23 mouse cellular contexts compared by ENCODE assay signal in the genomic region with DNA sequence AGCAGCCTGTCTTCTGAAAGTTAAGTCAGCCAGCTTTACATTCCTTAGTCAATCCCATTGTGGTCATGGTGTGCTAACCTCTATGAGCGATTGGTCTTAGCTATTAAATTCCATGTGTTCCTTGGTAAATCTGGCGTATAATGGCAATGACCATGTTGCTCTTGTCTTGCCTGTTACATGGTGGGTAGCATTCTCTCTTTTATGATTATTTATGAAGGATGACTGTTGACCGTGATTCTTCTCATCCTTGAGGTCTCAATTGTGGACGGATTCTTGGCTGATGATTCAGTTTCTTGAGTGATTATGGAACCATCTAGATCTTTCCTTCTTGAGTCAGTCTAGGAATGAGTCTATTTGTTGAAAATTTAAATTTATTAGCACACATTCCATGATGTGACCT.
A peak's percentile ranks its signal among the peaks of the same experiment; 100 is the strongest.
DNase-seq lines count a peak whose midpoint lies in the region; ATAC-seq and TF ChIP-seq lines count a peak whose summit lies in the region.
"Had no signal": no experiment of that assay in that cellular context is flagged by ENCODE, and none has a peak within 500 bp of the region (broad histone marks: within the 10 kb centered on the region; RNA-seq: fewer than 3 reads in every experiment).

No protein-coding gene starts in this region.

- WGBS in hindbrain, embryonic 14.5 days = 91% methylated on average over 4 of the region's 4 CpGs

- H3K27me3 ChIP-seq in C2C12 (ENCODE audit: control insufficient read depth, insufficient read depth, insufficient read length) = no peaks in the 10 kb centered on the region
- no peaks in the 10 kb centered on the region for H3K27me3 ChIP-seq in hindbrain, embryonic 14.5 days (ENCODE audit: control insufficient read depth, insufficient read depth, low read length)
- H3K27me3 ChIP-seq: embryonic facial prominence, embryonic 13.5 days; forebrain, embryonic 13.5 days; forebrain, embryonic 15.5 days had no signal

- H3K4me1 ChIP-seq in embryonic fibroblast, embryonic 13.5 days (ENCODE audit: control insufficient read depth, insufficient read depth, low read length) = peaks cover 23% of the 10 kb centered on the region
- H3K4me1 ChIP-seq in hindbrain, embryonic 14.5 days (replicated peaks; ENCODE audit: control insufficient read depth, insufficient read depth, low read length) = no peaks in the 10 kb centered on the region

- H3K9ac ChIP-seq in hindbrain, embryonic 14.5 days = no peak overlapping the region
- H3K9ac ChIP-seq: embryonic facial prominence, embryonic 13.5 days; forebrain, embryonic 13.5 days; forebrain, embryonic 15.5 days; forebrain, postnatal 0 days had no signal

- H3ac ChIP-seq in C2C12 (ENCODE audit: control insufficient read depth, insufficient read length, low read depth) = no peak overlapping the region

- H3K36me3 ChIP-seq in C2C12 (ENCODE audit: control insufficient read depth, insufficient read depth) = no peaks in the 10 kb centered on the region
- no peaks in the 10 kb centered on the region for H3K36me3 ChIP-seq in hindbrain, embryonic 14.5 days (replicated peaks; ENCODE audit: control insufficient read depth, insufficient read depth)
- H3K36me3 ChIP-seq: embryonic facial prominence, embryonic 13.5 days; forebrain, embryonic 15.5 days had no signal

- no peak for ATAC-seq in megakaryocyte-erythroid progenitor cell, adult 5-6 weeks (replicated peaks; ENCODE audit: low FRiP score, low TSS enrichment, poor library complexity, severe bottlenecking)
- no peak for ATAC-seq in hindbrain, embryonic 14.5 days (ENCODE audit: low FRiP score)
- no peak for ATAC-seq in erythroid progenitor cell, adult 5-6 weeks (replicated peaks; ENCODE audit: low FRiP score, poor library complexity, severe bottlenecking)
- ATAC-seq: activated CD4-positive, CD25-positive, alpha-beta regulatory T cell, adult 4 months; forebrain, embryonic 13.5 days; forebrain, embryonic 15.5 days; forebrain, postnatal 0 days had no signal

- TF ChIP-seq POLR2A in embryonic fibroblast, embryonic 13.5 days (IDR thresholded peaks at IDR 0.05; ENCODE audit: low read depth, low read length) = no peak

- peak; percentile 72 for DNase-seq in 3T3-L1 (ENCODE audit: low read depth, low spot score)
- peak; percentile 66 for DNase-seq in NIH3T3 (ENCODE audit: low read depth)
- no peak for DNase-seq in hindbrain, embryonic 14.5 days (ENCODE audit: low spot score)
- no peak for DNase-seq in layer of hippocampus, adult 9-10 months (ENCODE audit: low spot score)
- DNase-seq: adrenal gland, adult 8-10 months; adrenal gland, postnatal 14 days; adrenal gland, postnatal 36 days; B cell, adult 2 months; cerebellum, adult 11-12 months; cerebellum, adult 2 months; cerebellum, adult 9-10 months; cerebellum, postnatal 10 days; cerebellum, postnatal 25 days; forebrain, postnatal 0 days had no signal

- H3K27ac ChIP-seq in embryonic fibroblast, embryonic 13.5 days (ENCODE audit: insufficient read depth, low read length) = peak overlapping the region; percentile 95
- H3K27ac ChIP-seq in hindbrain, embryonic 14.5 days = no peak overlapping the region
- H3K27ac ChIP-seq: embryonic facial prominence, embryonic 13.5 days; forebrain, embryonic 13.5 days; forebrain, embryonic 15.5 days had no signal

- no peak for TF ChIP-seq CTCF in C2C12 (IDR thresholded peaks at IDR 0.05; ENCODE audit: control insufficient read depth, insufficient read depth, insufficient read length)
- TF ChIP-seq CTCF in embryonic fibroblast, embryonic 13.5 days (IDR thresholded peaks at IDR 0.05; ENCODE audit: borderline replicate concordance, insufficient read depth, low read length) = no peak

- no peak overlapping the region for H3K4me2 ChIP-seq in hindbrain, embryonic 14.5 days (replicated peaks)
- H3K4me2 ChIP-seq: embryonic facial prominence, embryonic 13.5 days; forebrain, embryonic 13.5 days; forebrain, embryonic 15.5 days had no signal

- no peaks in the 10 kb centered on the region for H3K79me3 ChIP-seq in C2C12 (ENCODE audit: low read depth)

- no peaks in the 10 kb centered on the region for H3K79me2 ChIP-seq in C2C12 (ENCODE audit: control insufficient read depth, insufficient read depth)

- H3K4me3 ChIP-seq in C2C12 (ENCODE audit: insufficient read depth, poor library complexity, severe bottlenecking) = no peak overlapping the region
- no peak overlapping the region for H3K4me3 ChIP-seq in embryonic fibroblast, embryonic 13.5 days (ENCODE audit: insufficient read depth, low read length)
- no peak overlapping the region for H3K4me3 ChIP-seq in hindbrain, embryonic 14.5 days (replicated peaks; ENCODE audit: low read length)
- H3K4me3 ChIP-seq: embryonic facial prominence, embryonic 13.5 days; erythroblast, embryonic 14.5 days; forebrain, embryonic 13.5 days; forebrain, embryonic 15.5 days had no signal

- H3K9me3 ChIP-seq in hindbrain, embryonic 14.5 days (ENCODE audit: control insufficient read depth, low read length) = no peaks in the 10 kb centered on the region
- H3K9me3 ChIP-seq: embryonic facial prominence, embryonic 13.5 days; forebrain, embryonic 13.5 days; forebrain, embryonic 15.5 days had no signal

TF ChIP-seq in C2C12, 6 proteins besides CTCF, POLR2A, EP300 and RAD21:
- no peak for TF ChIP-seq USF1 (IDR thresholded peaks at IDR 0.05; ENCODE audit: low read depth)
- peak; percentile 97 for TF ChIP-seq FOSL1 (IDR thresholded peaks at IDR 0.05; ENCODE audit: insufficient read depth, low read length, poor library complexity, severe bottlenecking)
- peak; percentile 36 for TF ChIP-seq MYOD1 (IDR thresholded peaks at IDR 0.05; ENCODE audit: control insufficient read depth, insufficient read length, low read depth)
- peak; percentile 90 for TF ChIP-seq MAX (IDR thresholded peaks at IDR 0.05)
- peak; percentile 30 for TF ChIP-seq CEBPB (IDR thresholded peaks at IDR 0.05; ENCODE audit: low read depth)
- TF ChIP-seq MYOG (IDR thresholded peaks at IDR 0.05; ENCODE audit: control insufficient read depth, extremely low read depth, insufficient read length) = no peak
TF ChIP-seq in C2C12: peak in this region for 4.

Comparison
In these comparisons a context has a peak if more than half of its experiments do, and no peak if none do; other contexts are left out.
1. DNase-seq: peak in 3T3-L1 (single experiment) and NIH3T3 (single experiment); none in hindbrain, embryonic 14.5 days (single experiment) and layer of hippocampus, adult 9-10 months (single experiment).